Mouse (Mus musculus) neural tube, embryonic 10.5 days (tissue): ENCODE data around the gene Trim47.

Source experiments
- DNase-seq: peaks from one replicate; pipeline ENCODE4 v3.0.0-alpha.2; 2017; ENCODE audit warnings: low spot score; ENCODE audit errors: extremely low spot score

The Trim47 gene

DNA sequence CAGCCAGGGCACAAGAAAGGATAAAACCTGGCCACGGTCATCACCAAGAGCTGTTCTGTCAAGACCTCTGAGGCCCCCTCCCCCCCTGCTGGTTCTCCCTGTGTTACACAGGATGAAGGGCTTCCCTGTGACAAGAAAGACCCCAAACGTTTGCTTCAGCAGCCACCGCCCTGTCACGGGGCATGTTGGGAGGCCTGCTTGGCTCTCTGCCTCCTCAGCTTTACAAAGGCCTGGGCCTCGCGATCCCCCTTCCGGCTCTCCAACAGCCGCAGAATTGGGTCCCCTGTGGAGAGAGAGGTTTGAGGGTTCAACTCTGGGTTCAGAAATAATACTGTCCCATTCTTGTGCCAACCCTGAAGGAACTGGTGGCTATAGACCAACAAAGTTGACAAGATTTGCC, 64.5 kb downstream of the Trim47 start:
- DNase-seq = no peak

DNA sequence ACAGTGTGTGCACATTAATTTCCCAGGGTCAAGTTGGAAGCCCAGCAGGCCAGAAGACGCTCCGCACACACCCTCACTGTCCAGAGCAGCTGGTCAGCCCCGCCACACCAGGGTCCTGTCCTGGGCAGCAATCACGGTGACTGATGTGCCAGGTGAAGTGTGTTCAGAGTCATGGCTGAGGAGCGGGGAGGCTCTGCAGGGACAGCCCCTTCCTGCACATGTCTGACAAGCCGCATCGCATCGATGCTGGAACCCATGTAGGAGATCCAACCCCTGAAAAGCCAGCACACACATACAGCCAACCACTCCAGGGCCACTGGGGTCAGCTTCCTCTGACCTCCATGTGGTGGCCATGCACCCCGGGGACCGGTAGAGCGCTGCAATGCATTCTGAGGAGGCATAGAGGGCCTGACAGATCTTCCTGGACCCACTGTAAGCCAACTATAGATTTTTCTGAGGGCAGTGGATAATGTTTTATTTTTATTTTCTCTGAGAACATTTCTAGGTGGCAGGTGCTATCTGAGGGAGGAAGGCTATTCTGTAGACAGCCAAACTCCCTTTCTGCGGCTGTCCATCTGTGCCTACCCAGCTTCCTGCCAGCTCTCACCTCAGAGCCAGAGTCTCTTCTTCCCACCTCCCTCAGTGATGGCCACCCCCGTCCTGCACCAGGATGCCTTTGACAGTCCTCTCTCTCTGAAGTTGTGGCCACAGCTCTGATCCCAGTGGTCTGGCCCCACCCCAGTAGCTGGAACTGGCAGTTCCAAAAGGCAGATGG, 65.2 kb downstream of the Trim47 start:
- no peak for DNase-seq

DNA sequence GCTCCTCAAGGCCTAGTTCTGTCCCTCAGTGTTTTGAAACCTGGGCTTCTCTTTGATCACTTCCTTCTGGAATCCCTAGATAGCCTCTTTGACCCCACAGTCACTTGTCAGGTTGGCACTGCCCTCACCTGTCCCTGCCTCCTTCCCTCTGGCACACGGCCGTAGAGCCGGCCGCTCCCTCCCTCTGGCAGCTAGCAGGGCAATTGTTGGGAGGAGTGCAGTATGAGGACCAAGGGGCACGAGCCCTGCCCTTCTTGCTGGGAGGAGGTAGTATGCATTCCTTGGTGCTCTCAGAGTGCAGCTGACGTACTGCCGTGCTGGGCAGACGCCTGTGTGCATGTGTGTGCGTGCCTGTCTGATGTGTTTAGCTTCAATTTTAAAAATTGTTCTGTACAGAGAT, 66.4 kb downstream of the Trim47 start:
- DNase-seq = no peak

DNA sequence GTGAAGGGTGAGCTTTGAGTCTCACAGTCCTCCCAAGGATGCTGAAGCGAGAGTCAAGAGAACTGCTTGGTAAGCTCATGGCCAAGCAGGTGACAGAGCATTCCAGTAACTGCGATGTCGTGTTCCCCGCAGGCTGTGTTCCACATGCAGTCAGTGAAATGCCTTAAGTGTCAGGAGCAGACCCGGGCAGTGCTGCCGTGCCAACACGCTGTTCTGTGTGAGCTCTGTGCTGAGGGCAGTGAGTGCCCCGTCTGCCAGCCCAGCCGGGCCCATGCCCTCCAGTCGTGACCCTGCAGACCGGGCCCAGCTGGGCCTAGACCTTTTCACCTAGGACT, 67.4 kb downstream of the Trim47 start:
- no peak for DNase-seq

GRCm38 (mm10) chr11:116058868-116059690, 67.9 kb downstream of the Trim47 start:
- no peak for DNase-seq

- no peak for DNase-seq
These were observed 68.9 kb downstream of the Trim47 start for GRCm38 (mm10) chr11:116058022-116058614.

DNA sequence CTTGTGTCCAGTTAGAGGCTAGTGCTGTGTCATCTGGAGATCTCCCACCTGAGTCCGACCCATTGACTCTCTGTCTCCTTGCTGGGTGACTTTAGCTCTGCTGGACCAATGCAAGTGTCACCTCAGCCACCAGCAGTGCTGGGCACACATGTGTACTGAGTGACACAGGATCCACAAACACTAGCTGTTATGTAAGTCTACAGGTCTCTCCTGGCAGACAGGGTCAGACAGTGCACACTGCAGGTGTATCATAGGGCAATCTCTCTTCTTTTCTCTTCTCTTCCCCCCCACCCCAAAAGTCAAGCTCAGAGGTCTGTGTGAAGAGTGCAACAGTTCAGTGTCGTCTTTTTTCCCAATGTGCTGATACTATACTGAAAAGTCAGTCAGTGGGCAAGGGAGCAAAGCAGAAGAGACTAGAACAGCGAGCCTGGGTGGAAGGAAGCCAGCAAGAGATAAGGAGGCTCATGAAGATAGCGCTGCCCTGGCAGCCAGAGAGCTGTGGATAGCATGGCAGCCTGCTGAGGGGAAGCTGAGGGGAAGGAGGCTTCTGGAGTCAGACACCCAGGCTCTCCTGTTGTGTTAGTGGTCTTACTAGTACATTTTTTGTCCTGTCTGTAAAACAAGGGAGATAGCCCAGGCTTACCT, 69.7 kb downstream of the Trim47 start:
- DNase-seq = no peak

- no peak for DNase-seq
These were observed 71.1 kb downstream of the Trim47 start for GRCm38 (mm10) chr11:116055873-116056272.
